15 mouse cellular contexts compared by ENCODE assay signal in genomic region chr8:116366706-116367105, GRCm38 (mm10).
DNase-seq lines count a peak whose midpoint lies in the region; ATAC-seq lines count a peak whose summit lies in the region.
"Had no signal": no experiment of that assay in that cellular context is flagged by ENCODE, and none has a peak within 500 bp of the region (broad histone marks: within the 10 kb centered on the region; RNA-seq: fewer than 3 reads in every experiment).

No protein-coding gene starts in this region.

- peak; percentile 52 for DNase-seq in heart, adult 11 months
- no peak for DNase-seq in heart, adult 9 months (ENCODE audit: low spot score in 2 of 2)
- no peak for DNase-seq in frontal cortex, adult 2 months (ENCODE audit: extremely low spot score in 1 of 2, low spot score in 1 of 2)
- DNase-seq in spleen, postnatal 14 days (ENCODE audit: low spot score in 2 of 2), result no peak
- no peak for DNase-seq in lung, postnatal 36 days
- DNase-seq: adrenal gland, adult 2 months; adrenal gland, postnatal 10 days; adrenal gland, postnatal 25 days; cerebellum, adult 11 months; cerebellum, adult 18-20 months; cerebellum, adult 8-10 months; cerebellum, postnatal 14 days had no signal

- peak; percentile 72 for ATAC-seq in common myeloid progenitor, adult 5-6 weeks (replicated peaks; ENCODE audit: low read depth, poor library complexity, severe bottlenecking)
- peak; percentile 31; the same call in 1 of the 2 replicates for ATAC-seq in granulocyte monocyte progenitor cell, adult 5-6 weeks (replicated peaks; ENCODE audit: poor library complexity, severe bottlenecking)
- peak; percentile 52 for ATAC-seq in megakaryocyte progenitor cell, adult 5-6 weeks (replicated peaks; ENCODE audit: poor library complexity)
